Mouse (Mus musculus): Measurements from ENCODE around the gene Emp1.

- TF ChIP-seq CTCF (IDR thresholded peaks at IDR 0.05) = no peak
- TF ChIP-seq EP300 (IDR thresholded peaks at IDR 0.05) = no peak
Observed at GRCm38 (mm10) chr6:135375818-135376217, 13.5 kb downstream of the Emp1 start.
